Mouse (Mus musculus): ENCODE results near the gene Prkch. TPM values are rescaled to one million over a fixed set of nuclear protein-coding genes. Genes with fewer than 3 reads are reported as not detected.
A peak's percentile ranks its signal among the peaks of the same experiment; 100 is the strongest.

Gene Prkch
- polyA plus RNA-seq, 1 experiment from 2014 or later, result 22.3 TPM

- H3K27me3 ChIP-seq (ENCODE audit: control insufficient read depth, insufficient read depth, low read length), result no peaks in the 10 kb centered on the region
- no peak overlapping the region for H3K4me2 ChIP-seq (replicated peaks; ENCODE audit: low read depth)
- H3K9me3 ChIP-seq (ENCODE audit: control insufficient read depth, low read length), result no peaks in the 10 kb centered on the region
- H3K4me1 ChIP-seq (replicated peaks; ENCODE audit: control insufficient read depth, insufficient read depth), result no peaks in the 10 kb centered on the region
- H3K36me3 ChIP-seq (ENCODE audit: control insufficient read depth, insufficient read depth, low read length), result no peaks in the 10 kb centered on the region
- H3K9ac ChIP-seq (ENCODE audit: low read length), result no peak overlapping the region
- 0 out of 2 replicates have a peak overlapping the region, but pooled peaks have one; percentile 13 for H3K27ac ChIP-seq (replicated peaks)
- no peak for TF ChIP-seq CTCF (IDR thresholded peaks at IDR 0.05; ENCODE audit: low read depth)
- no peak for TF ChIP-seq EP300 (optimal IDR thresholded peaks at IDR 0.05)
- ATAC-seq (ENCODE audit: low FRiP score, low TSS enrichment), result peak; percentile 47; the same call in 1 of the 2 replicates
- 64% methylated on average over 4 of the region's 4 CpGs for WGBS
- DNase-seq (ENCODE audit: low spot score), result no peak
- no peak overlapping the region for H3K4me3 ChIP-seq (ENCODE audit: low read depth, low read length)
These were observed 90.6 kb downstream of the Prkch start for GRCm38 (mm10) chr12:73675212-73675611.

GRCm38 (mm10) chr12:73679400-73679801 lies 94.8 kb downstream of the Prkch start:
- Histone ChIP-seq H3K9me3 (ENCODE audit: control insufficient read depth, low read length) (no peaks in the 10 kb centered on the region), H3K4me3 (ENCODE audit: low read depth, low read length) (no peak overlapping the region), H3K4me1 (replicated peaks; ENCODE audit: control insufficient read depth, insufficient read depth) (no peaks in the 10 kb centered on the region), H3K9ac (ENCODE audit: low read length) (no peak overlapping the region), H3K36me3 (ENCODE audit: control insufficient read depth, insufficient read depth, low read length) (no peaks in the 10 kb centered on the region), H3K27ac (replicated peaks) (peak overlapping the region; percentile 30), H3K27me3 (ENCODE audit: control insufficient read depth, insufficient read depth, low read length) (no peaks in the 10 kb centered on the region), H3K4me2 (replicated peaks; ENCODE audit: low read depth) (no peak overlapping the region)
- no peak for DNase-seq (ENCODE audit: low spot score)
- 12% methylated on average over 7 of the region's 7 CpGs for WGBS
- TF ChIP-seq EP300 (optimal IDR thresholded peaks at IDR 0.05), result no peak
- TF ChIP-seq CTCF (IDR thresholded peaks at IDR 0.05; ENCODE audit: low read depth), result no peak
- ATAC-seq (ENCODE audit: low FRiP score, low TSS enrichment), result no peak

DNA sequence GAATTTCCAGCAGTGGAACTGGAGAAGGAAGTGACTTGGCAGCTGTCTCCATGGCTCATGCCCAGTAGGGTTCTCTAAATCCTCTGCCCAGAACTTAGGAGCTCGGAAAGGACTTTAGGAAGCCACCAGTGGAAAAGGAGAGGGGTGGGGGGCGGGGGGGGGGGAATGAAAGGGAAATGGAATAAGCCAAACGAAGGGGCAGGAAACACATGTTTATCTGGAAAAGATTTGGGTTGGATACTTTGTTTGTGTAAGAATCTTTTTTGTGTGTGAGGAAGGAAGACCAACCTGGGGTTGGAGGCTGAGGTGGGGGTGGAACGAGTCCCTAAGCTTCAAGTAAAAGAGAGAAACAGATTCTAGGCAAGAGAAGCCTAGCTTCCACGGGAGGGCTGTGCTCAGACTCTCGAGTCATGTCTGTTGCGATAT lies 98.3 kb downstream of the Prkch start:
- H3K9me3 ChIP-seq (ENCODE audit: control insufficient read depth, low read length), result no peaks in the 10 kb centered on the region
- no peak overlapping the region for H3K4me3 ChIP-seq (ENCODE audit: low read depth, low read length)
- H3K36me3 ChIP-seq (ENCODE audit: control insufficient read depth, insufficient read depth, low read length), result no peaks in the 10 kb centered on the region
- no peak for TF ChIP-seq EP300 (optimal IDR thresholded peaks at IDR 0.05)
- no peak for TF ChIP-seq CTCF (IDR thresholded peaks at IDR 0.05; ENCODE audit: low read depth)
- DNase-seq (ENCODE audit: low spot score) (no peak), ATAC-seq (ENCODE audit: low FRiP score, low TSS enrichment) (no peak)
- no peaks in the 10 kb centered on the region for H3K27me3 ChIP-seq (ENCODE audit: control insufficient read depth, insufficient read depth, low read length)
- H3K4me2 ChIP-seq (replicated peaks; ENCODE audit: low read depth), result no peak overlapping the region
- H3K4me1 ChIP-seq (replicated peaks; ENCODE audit: control insufficient read depth, insufficient read depth), result no peaks in the 10 kb centered on the region; the same call in 1 of the 2 replicates
- H3K27ac ChIP-seq (replicated peaks), result 0 out of 2 replicates have a peak overlapping the region, but pooled peaks have one; percentile 4
- no peak overlapping the region for H3K9ac ChIP-seq (ENCODE audit: low read length)
- WGBS, result 58% methylated on average over 7 of the region's 7 CpGs

- DNase-seq (ENCODE audit: low spot score), result no peak
- Histone ChIP-seq H3K27me3 (ENCODE audit: control insufficient read depth, insufficient read depth, low read length) (no peaks in the 10 kb centered on the region), H3K27ac (replicated peaks) (no peak overlapping the region), H3K9ac (ENCODE audit: low read length) (no peak overlapping the region), H3K4me3 (ENCODE audit: low read depth, low read length) (no peak overlapping the region), H3K36me3 (ENCODE audit: control insufficient read depth, insufficient read depth, low read length) (no peaks in the 10 kb centered on the region), H3K4me2 (replicated peaks; ENCODE audit: low read depth) (no peak overlapping the region), H3K9me3 (ENCODE audit: control insufficient read depth, low read length) (no peaks in the 10 kb centered on the region), H3K4me1 (replicated peaks; ENCODE audit: control insufficient read depth, insufficient read depth) (no peaks in the 10 kb centered on the region; the same call in 1 of the 2 replicates)
- WGBS, result 82% methylated on average over 13 of the region's 13 CpGs
- ATAC-seq (ENCODE audit: low FRiP score, low TSS enrichment), result no peak
- TF ChIP-seq CTCF (IDR thresholded peaks at IDR 0.05; ENCODE audit: low read depth), result no peak
- no peak for TF ChIP-seq EP300 (optimal IDR thresholded peaks at IDR 0.05)
These were observed 101.3 kb downstream of the Prkch start for GRCm38 (mm10) chr12:73685875-73686274.

- no peaks in the 10 kb centered on the region; the same call in 1 of the 2 replicates for H3K4me1 ChIP-seq (replicated peaks; ENCODE audit: control insufficient read depth, insufficient read depth)
- H3K36me3 ChIP-seq (ENCODE audit: control insufficient read depth, insufficient read depth, low read length), result no peaks in the 10 kb centered on the region
- WGBS, result 92% methylated on average over 5 of the region's 5 CpGs
- H3K9ac ChIP-seq (ENCODE audit: low read length), result no peak overlapping the region
- H3K9me3 ChIP-seq (ENCODE audit: control insufficient read depth, low read length), result no peaks in the 10 kb centered on the region
- H3K4me3 ChIP-seq (ENCODE audit: low read depth, low read length), result no peak overlapping the region
- DNase-seq (ENCODE audit: low spot score) (no peak), ATAC-seq (ENCODE audit: low FRiP score, low TSS enrichment) (no peak)
- no peak overlapping the region for H3K27ac ChIP-seq (replicated peaks)
- TF ChIP-seq EP300 (optimal IDR thresholded peaks at IDR 0.05) (no peak), CTCF (IDR thresholded peaks at IDR 0.05; ENCODE audit: low read depth) (no peak)
- H3K27me3 ChIP-seq (ENCODE audit: control insufficient read depth, insufficient read depth, low read length), result no peaks in the 10 kb centered on the region
- no peak overlapping the region for H3K4me2 ChIP-seq (replicated peaks; ENCODE audit: low read depth)
These were observed 101.9 kb downstream of the Prkch start for GRCm38 (mm10) chr12:73686456-73686855.

DNA sequence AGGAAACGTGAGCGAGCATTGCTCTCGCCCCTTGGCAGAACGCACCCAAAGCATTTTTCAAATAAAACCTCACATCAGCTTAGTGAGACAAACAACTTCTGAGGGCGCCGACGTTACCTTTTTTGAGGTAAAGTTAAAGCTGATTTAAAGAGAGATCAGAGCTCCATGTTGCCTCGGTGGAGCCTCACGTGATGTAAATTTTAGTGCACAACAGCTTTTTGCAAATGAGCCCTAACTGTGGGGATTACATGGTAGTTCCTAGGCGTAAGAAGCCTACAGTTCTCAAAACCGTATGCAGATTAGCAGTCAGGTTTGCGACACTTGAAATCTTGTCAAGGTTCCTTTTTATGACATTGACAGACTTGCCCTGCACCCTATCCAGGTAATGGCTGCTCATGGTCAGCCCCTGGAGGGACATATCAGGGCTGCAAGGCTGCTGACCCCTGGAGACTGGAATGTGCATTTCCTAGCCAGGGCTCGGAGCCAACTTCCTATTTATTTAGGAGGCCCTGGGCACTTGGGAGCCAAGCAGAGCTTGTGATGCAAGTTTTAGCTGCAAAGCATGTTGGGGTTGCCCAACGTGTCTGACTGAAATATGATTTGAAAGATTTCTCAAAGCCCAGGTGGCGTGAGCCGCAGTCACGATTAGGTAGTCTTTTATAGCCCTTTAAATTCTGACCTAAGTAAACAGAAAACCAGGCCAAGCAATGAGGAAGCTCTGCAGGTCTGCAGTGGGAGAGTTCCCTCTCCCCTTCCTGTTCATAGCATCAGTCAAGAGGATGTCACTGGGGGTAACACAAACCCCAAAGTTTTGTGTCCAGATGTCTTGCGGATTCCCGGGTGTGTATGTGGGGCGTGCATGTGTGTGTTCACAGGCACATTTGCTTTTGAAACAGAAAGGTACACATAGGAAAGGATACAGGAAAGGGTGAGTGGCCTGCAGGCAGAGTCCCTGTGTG lies 102.8 kb downstream of the Prkch start:
- 49% methylated on average over 20 of the region's 20 CpGs for WGBS
- TF ChIP-seq EP300 (optimal IDR thresholded peaks at IDR 0.05) (no peak), CTCF (IDR thresholded peaks at IDR 0.05; ENCODE audit: low read depth) (peak; percentile 75)
- no peak overlapping the region for H3K4me3 ChIP-seq (ENCODE audit: low read depth, low read length)

More for the DNA sequence above, 102.8 kb downstream of the Prkch start:
- no peak overlapping the region for H3K4me2 ChIP-seq (replicated peaks; ENCODE audit: low read depth)
- no peaks in the 10 kb centered on the region for H3K36me3 ChIP-seq (ENCODE audit: control insufficient read depth, insufficient read depth, low read length)
- ATAC-seq (ENCODE audit: low FRiP score, low TSS enrichment) (peak; percentile 91), DNase-seq (ENCODE audit: low spot score) (peak; percentile 85)
- 0 out of 2 replicates have a peak overlapping the region, but pooled peaks have one; percentile 20 for H3K27ac ChIP-seq (replicated peaks)
- no peaks in the 10 kb centered on the region; the same call in 1 of the 2 replicates for H3K4me1 ChIP-seq (replicated peaks; ENCODE audit: control insufficient read depth, insufficient read depth)
- no peaks in the 10 kb centered on the region for H3K9me3 ChIP-seq (ENCODE audit: control insufficient read depth, low read length)
- no peak overlapping the region for H3K9ac ChIP-seq (ENCODE audit: low read length)
- no peaks in the 10 kb centered on the region for H3K27me3 ChIP-seq (ENCODE audit: control insufficient read depth, insufficient read depth, low read length)

Measured in stomach, postnatal 0 days (tissue).